Mouse (Mus musculus) forebrain, embryonic 16.5 days (tissue): ENCODE results near the gene Tnfrsf22. TPM values are rescaled to one million over a fixed set of nuclear protein-coding genes. Genes with fewer than 3 reads are reported as not detected.
A peak's percentile ranks its signal among the peaks of the same experiment; 100 is the strongest.

ENCODE experiments used
- ATAC-seq: fragments of 200-750 bp; cut with Nextera tagmentation; 2 replicates; pipeline ENCODE4 v1.8.0; 2017; ENCODE audit warnings: mild to moderate bottlenecking, moderate library complexity
- H3K27ac ChIP-seq: fragments of 300-500 bp; sonication (generic); 2 replicates; pipeline ENCODE4 v1.5.1; 2014; ENCODE audit warnings: low read length, control low read depth
- H3K27me3 ChIP-seq: fragments of 300-500 bp; sonication (generic); replicated peaks from 2 replicates; pipeline ENCODE4 v1.6.1; 2014; ENCODE audit warnings: low read length; ENCODE audit not compliant: control insufficient read depth, insufficient read depth
- H3K36me3 ChIP-seq: fragments of 300-500 bp; sonication (generic); 2 replicates; pipeline ENCODE4 v1.6.1; 2014; ENCODE audit not compliant: control insufficient read depth, insufficient read depth
- H3K4me1 ChIP-seq: fragments of 300-500 bp; sonication (generic); replicated peaks from 2 replicates; pipeline ENCODE4 v1.6.1; 2014; ENCODE audit warnings: low read length; ENCODE audit not compliant: control insufficient read depth, insufficient read depth
- H3K4me2 ChIP-seq: fragments of 300-500 bp; sonication (generic); 2 replicates; pipeline ENCODE4 v1.6.1; 2014; ENCODE audit warnings: mild to moderate bottlenecking, low read length, control low read depth
- H3K4me3 ChIP-seq: fragments of 300-500 bp; sonication (generic); replicated peaks from 2 replicates; pipeline ENCODE4 v1.5.1; 2014; ENCODE audit warnings: mild to moderate bottlenecking, low read length, control low read depth
- H3K9ac ChIP-seq: fragments of 300-500 bp; sonication (generic); replicated peaks from 2 replicates; pipeline ENCODE4 v1.6.1; 2014; ENCODE audit warnings: low read depth, low read length, control low read depth
- H3K9me3 ChIP-seq: fragments of 300-500 bp; sonication (generic); 2 replicates; pipeline ENCODE4 v1.6.1; 2016; ENCODE audit warnings: low read length; ENCODE audit not compliant: control insufficient read depth
- WGBS: fragments of 180-500 bp; shearing (Covaris S2); extraction: QIAGEN DNeasy Blood & Tissue Kit; methylation state at CpG from one replicate; pipeline ENCODE4 v1.1.7; 2014; 5-methylcytosine and 5-hydroxymethylcytosine counted together
- polyA plus RNA-seq: library from polyadenylated mRNA; unstranded; fragments of >200 nt; fragmentation: Nextera tagmentation; extraction: Ambion mirVana; gene quantifications from 2 replicates; pipeline ENCODE4 v1.2.1, GENCODE M21; 2015

Tnfrsf22 gene
- polyA plus RNA-seq, 1 experiment from 2014 or later = 3.9 TPM

DNA sequence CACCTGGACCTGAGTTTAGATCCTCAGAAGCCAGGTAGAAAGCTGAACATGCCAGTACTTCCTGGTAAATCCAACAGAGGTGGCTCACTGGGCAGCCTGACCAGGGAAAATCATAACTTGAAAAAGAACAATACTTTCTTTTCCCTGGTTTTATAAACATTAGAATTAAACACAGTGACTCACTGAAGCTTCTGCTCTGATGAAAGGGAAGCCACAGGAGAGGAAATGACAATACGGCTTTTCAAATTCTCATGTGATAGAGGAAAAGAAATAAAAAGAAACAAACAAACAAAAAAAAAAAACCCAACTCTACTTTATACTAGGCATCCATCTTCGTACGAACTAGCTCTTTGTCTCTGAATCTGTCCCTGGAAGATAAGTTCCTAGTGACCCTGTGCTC, 24.9 kb downstream of the Tnfrsf22 start:
- WGBS = 78% methylated on average over 3 of the region's 3 CpGs
- ATAC-seq = no peak
- Histone ChIP-seq H3K27ac (no peak overlapping the region), H3K4me2 (no peak overlapping the region), H3K27me3 (no peaks in the 10 kb centered on the region), H3K4me1 (no peaks in the 10 kb centered on the region), H3K9me3 (no peaks in the 10 kb centered on the region), H3K36me3 (no peaks in the 10 kb centered on the region), H3K9ac (no peak overlapping the region), H3K4me3 (no peak overlapping the region)

DNA sequence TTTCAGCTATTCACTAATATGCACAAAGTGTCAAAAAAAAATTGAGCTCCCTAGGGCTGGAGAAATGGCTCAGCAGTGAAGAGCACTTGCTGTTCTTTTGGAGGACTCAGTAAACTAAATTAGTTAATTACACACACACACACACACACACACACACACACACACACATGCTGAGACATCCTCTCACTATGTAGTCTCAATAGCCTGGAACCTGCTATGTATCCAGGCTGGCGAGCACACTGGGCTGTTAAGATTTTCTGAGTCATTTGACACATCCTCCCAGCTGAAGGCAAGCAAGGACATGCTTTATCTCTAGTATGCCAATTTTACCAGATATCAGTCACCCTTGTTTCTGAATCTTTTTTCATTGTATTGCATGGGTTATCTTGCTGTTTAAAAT, 28.5 kb downstream of the Tnfrsf22 start:
- no peaks in the 10 kb centered on the region for H3K36me3 ChIP-seq
- H3K9me3 ChIP-seq = no peaks in the 10 kb centered on the region
- 53% methylated on average over 1 of the region's 1 CpGs for WGBS
- ATAC-seq = no peak
- H3K4me1 ChIP-seq = no peaks in the 10 kb centered on the region
- no peak overlapping the region for H3K4me2 ChIP-seq
- no peak overlapping the region for H3K4me3 ChIP-seq
- H3K27me3 ChIP-seq = no peaks in the 10 kb centered on the region
- H3K9ac ChIP-seq = no peak overlapping the region
- H3K27ac ChIP-seq = no peak overlapping the region

DNA sequence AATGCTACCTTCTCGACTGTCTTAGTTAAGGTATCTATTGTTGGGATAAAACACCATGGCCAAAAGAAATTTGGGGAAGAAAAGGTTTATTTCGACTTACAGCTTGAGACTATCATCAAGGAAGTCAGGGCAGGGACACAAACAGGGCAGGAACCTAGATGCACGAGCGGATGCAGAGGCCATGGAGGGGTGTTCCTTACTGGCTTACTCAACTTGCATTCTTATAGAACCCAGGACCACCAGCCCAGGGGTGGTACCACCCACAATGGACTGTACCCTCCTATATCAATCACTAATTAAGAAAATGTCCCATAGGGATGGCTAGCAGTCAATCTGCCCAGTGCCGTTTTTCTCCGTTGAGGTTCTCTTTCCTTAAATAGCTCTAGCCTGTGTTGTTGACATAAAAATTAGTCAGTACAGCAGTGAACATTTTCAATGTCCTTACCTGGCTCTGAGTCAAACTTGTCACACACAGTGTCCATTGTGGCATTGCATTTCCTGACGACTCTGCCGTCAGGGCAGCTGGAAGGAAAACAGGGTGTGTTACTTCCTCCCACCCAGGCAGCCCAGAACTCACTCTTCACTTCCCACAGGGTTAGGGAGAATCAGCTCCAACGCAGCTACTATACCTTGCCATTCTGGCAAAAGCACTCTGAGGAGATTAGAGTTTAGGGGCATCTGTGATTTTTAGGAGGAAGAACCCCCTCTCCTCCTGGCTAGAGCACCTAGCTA, 34.9 kb downstream of the Tnfrsf22 start:
- no peaks in the 10 kb centered on the region for H3K36me3 ChIP-seq
- no peak overlapping the region for H3K9ac ChIP-seq
- no peak overlapping the region for H3K4me2 ChIP-seq
- H3K4me3 ChIP-seq = no peak overlapping the region
- WGBS = 63% methylated on average over 9 of the region's 9 CpGs
- H3K27me3 ChIP-seq = no peaks in the 10 kb centered on the region
- no peak for ATAC-seq
- H3K27ac ChIP-seq = no peak overlapping the region
- no peaks in the 10 kb centered on the region for H3K4me1 ChIP-seq
- H3K9me3 ChIP-seq = no peaks in the 10 kb centered on the region

DNA sequence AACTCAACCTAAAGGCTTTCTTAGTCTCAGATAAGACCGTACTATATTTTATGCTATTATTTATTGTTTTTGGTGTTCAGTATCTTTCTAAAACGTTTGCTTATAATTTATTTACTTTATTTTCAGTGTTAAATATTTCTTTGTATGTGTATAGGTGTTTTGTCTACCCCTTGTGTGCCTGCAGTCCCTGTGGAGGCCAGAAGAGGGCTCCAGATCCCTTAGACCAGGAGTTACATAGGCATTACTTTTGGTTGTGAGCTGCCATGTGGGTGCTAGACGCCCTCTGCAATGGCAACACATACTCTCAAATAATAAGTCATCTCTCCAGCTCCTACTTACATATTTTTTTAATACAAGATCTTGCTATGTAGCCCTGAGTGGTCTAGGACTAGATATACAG, 37.2 kb downstream of the Tnfrsf22 start:
- H3K36me3 ChIP-seq = no peaks in the 10 kb centered on the region
- H3K4me1 ChIP-seq = no peaks in the 10 kb centered on the region
- no peaks in the 10 kb centered on the region for H3K27me3 ChIP-seq
- H3K4me3 ChIP-seq = no peak overlapping the region
- H3K9ac ChIP-seq = no peak overlapping the region
- no peak for ATAC-seq
- H3K9me3 ChIP-seq = no peaks in the 10 kb centered on the region
- no peak overlapping the region for H3K27ac ChIP-seq
- H3K4me2 ChIP-seq = no peak overlapping the region
- WGBS = 59% methylated on average over 3 of the region's 3 CpGs

DNA sequence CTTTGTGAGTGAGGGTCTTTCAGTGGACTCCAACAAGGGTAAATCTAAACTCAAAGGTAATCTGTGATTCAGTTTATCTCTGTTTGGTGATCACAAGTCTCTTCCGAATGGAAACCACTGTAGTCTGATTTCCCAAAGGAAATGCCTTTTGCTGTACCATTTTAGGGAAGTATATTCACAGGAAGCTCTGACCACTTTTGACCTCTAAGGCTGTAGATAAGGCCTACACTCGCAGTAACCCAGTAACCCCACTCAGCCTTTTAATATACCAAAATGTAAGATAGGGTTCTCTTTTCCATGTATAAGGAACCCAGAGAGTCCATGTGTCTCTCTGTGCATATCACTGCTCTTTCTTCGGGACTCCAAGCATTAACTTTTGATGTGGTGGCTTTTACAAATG, 44.1 kb downstream of the Tnfrsf22 start:
- 87% methylated on average over 3 of the region's 3 CpGs for WGBS
- Histone ChIP-seq H3K9me3 (no peaks in the 10 kb centered on the region), H3K27ac (no peak overlapping the region), H3K4me2 (no peak overlapping the region), H3K27me3 (no peaks in the 10 kb centered on the region), H3K4me3 (no peak overlapping the region), H3K4me1 (peaks cover 3% of the 10 kb centered on the region; the same call in 1 of the 2 replicates), H3K36me3 (no peaks in the 10 kb centered on the region), H3K9ac (no peak overlapping the region)
- ATAC-seq = no peak

DNA sequence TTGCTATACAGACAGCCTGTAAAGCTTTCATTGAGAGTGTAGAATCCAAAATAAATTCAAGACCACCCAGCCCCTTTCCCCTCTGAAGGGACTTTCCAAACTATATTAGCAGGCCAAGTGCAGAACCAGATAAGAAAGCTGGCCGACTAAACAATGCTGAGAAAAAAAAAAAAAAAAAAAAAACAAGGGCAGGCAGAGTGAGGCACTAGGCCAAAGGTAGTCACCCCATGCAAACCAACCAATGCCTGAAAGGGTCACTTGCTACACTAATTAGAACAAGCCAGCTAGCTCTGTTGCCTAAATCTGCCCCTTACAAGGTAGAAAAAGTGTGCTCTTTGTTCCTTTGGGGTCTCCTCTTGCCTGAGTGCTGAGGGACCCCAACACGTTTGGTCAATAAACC, 44.6 kb downstream of the Tnfrsf22 start:
- Histone ChIP-seq H3K27me3 (no peaks in the 10 kb centered on the region), H3K4me1 (peaks cover 3% of the 10 kb centered on the region; the same call in 1 of the 2 replicates), H3K4me2 (no peak overlapping the region), H3K27ac (no peak overlapping the region), H3K36me3 (no peaks in the 10 kb centered on the region), H3K9ac (no peak overlapping the region), H3K9me3 (no peaks in the 10 kb centered on the region), H3K4me3 (no peak overlapping the region)
- 66% methylated on average over 2 of the region's 2 CpGs for WGBS
- ATAC-seq = no peak

DNA sequence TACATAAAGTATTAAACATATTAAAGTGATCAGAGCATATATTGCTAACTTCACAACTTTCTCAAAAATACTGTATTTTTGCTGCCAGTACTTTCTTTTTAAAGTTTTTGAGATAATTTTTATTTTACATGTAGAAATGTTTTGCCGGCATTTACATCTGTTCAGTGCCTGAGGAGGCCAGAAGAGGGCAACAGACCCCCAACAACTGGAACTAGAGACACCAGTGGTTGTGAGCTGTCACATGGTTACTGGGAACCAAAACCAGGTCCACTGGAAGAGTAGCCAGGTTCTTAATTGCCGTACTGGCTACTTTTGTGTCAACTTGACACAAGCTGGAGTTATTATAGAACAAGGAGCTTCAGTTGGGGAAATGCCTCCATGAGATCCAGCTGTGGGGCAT, 47.8 kb downstream of the Tnfrsf22 start:
- Histone ChIP-seq H3K27me3 (no peaks in the 10 kb centered on the region), H3K4me3 (no peak overlapping the region), H3K4me1 (peaks cover 14% of the 10 kb centered on the region), H3K36me3 (no peaks in the 10 kb centered on the region), H3K4me2 (no peak overlapping the region), H3K9me3 (no peaks in the 10 kb centered on the region), H3K9ac (no peak overlapping the region), H3K27ac (no peak overlapping the region)
- no peak for ATAC-seq
- WGBS = 85% methylated on average over 2 of the region's 2 CpGs

DNA sequence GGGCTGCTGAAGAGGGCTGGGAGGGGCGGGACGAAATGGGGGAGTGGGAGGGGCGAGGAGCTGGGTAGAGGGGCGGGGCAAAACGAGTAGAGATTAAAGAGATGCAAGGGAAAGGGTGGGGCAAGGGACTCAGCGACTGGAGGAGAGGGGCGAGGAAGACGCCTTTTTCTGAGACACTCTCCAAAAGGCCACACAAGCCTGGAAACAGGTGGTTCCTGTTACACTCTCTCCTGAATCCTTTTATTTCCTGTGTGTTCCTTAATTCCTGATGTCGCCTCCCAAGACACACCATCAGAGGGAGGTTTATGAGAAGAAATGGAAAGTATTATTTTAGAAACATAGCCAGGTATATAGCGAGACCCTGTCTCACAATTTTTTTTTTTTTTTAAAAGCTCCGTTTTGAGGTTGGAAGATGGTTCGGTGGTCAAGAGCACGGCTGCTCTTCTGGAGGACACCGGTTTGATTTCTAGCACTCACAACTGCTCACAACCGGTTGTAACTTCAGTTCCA, 49.2 kb downstream of the Tnfrsf22 start:
- H3K4me2 ChIP-seq = peak overlapping the region; percentile 56

DNA sequence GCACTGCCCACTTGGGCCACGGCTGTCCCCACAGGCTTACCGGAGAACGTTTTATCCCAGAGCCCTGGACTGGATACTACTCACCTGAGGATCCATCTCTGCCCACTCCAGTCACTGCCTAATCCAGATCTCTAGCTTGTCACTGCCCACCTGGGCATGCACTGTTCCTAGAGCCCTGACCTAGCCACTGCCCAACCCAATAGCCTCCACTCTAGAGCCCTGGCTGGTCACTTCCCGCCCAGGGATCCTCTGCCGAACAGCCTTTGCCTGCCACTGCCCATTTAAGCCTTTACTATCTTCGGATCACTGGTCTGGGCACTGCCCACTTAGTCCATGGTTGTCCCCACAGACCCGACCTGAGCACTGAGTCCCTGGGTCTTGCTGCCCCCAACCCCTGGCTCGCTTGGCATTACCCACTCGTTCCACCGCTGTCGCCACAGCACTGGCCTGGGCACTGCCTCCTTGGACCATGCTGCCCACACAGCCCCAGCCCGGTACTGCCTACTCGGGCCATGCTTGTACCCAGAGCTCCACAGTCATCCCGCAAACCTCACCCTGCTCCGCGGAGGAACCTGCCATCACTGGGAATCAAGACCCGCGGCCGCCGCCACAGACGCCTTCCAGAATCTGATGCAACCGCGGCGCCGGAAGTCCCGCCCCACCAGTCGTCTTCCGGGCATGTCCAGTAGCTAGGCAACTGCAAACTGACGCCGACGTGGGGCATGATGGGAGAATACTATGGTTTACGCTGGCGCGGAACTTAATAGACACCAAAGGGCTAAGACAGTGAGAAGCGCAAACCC, 49.8 kb downstream of the Tnfrsf22 start, which contains the start of gene Cars:
TSS of gene Cars (minus strand) at position 663 of the 803 bp plus-strand sequence.
- Histone ChIP-seq H3K4me2 (peak within 1 kb of the TSS; percentile 93), H3K27me3 (no peaks in the 10 kb centered on the region), H3K9me3 (no peaks in the 10 kb centered on the region), H3K36me3 (no peaks in the 10 kb centered on the region), H3K4me3 (peak within 1 kb of the TSS; percentile 59), H3K27ac (peak within 1 kb of the TSS; percentile 67; the same call in 1 of the 2 replicates), H3K9ac (peak within 1 kb of the TSS; percentile 94), H3K4me1 (peaks cover 20% of the 10 kb centered on the region)
- WGBS = 2% methylated on average over 35 of the region's 35 CpGs
- ATAC-seq = peak; percentile 99

More for the DNA sequence above, 49.2 kb downstream of the Tnfrsf22 start:
- Histone ChIP-seq H3K27me3 (no peaks in the 10 kb centered on the region), H3K27ac (no peak overlapping the region), H3K36me3 (no peaks in the 10 kb centered on the region), H3K4me1 (peaks cover 14% of the 10 kb centered on the region), H3K9ac (peak overlapping the region; percentile 48), H3K9me3 (no peaks in the 10 kb centered on the region), H3K4me3 (peak overlapping the region; percentile 59)
- WGBS = 6% methylated on average over 15 of the region's 15 CpGs
- no peak for ATAC-seq
